Mouse (Mus musculus) forebrain, embryonic 16.5 days (tissue): ENCODE results near the gene Raver2. TPM values are rescaled to one million over a fixed set of nuclear protein-coding genes. Genes with fewer than 3 reads are reported as not detected.

Source experiments
- ATAC-seq: fragments of 200-750 bp; cut with Nextera tagmentation; 2 replicates; pipeline ENCODE4 v1.8.0; 2017; ENCODE audit warnings: mild to moderate bottlenecking, moderate library complexity
- H3K27ac ChIP-seq: fragments of 300-500 bp; sonication (generic); 2 replicates; pipeline ENCODE4 v1.5.1; 2014; ENCODE audit warnings: low read length, control low read depth
- H3K27me3 ChIP-seq: fragments of 300-500 bp; sonication (generic); replicated peaks from 2 replicates; pipeline ENCODE4 v1.6.1; 2014; ENCODE audit warnings: low read length; ENCODE audit not compliant: control insufficient read depth, insufficient read depth
- H3K36me3 ChIP-seq: fragments of 300-500 bp; sonication (generic); 2 replicates; pipeline ENCODE4 v1.6.1; 2014; ENCODE audit not compliant: control insufficient read depth, insufficient read depth
- H3K4me1 ChIP-seq: fragments of 300-500 bp; sonication (generic); replicated peaks from 2 replicates; pipeline ENCODE4 v1.6.1; 2014; ENCODE audit warnings: low read length; ENCODE audit not compliant: control insufficient read depth, insufficient read depth
- H3K4me2 ChIP-seq: fragments of 300-500 bp; sonication (generic); 2 replicates; pipeline ENCODE4 v1.6.1; 2014; ENCODE audit warnings: mild to moderate bottlenecking, low read length, control low read depth
- H3K4me3 ChIP-seq: fragments of 300-500 bp; sonication (generic); replicated peaks from 2 replicates; pipeline ENCODE4 v1.5.1; 2014; ENCODE audit warnings: mild to moderate bottlenecking, low read length, control low read depth
- H3K9ac ChIP-seq: fragments of 300-500 bp; sonication (generic); replicated peaks from 2 replicates; pipeline ENCODE4 v1.6.1; 2014; ENCODE audit warnings: low read depth, low read length, control low read depth
- H3K9me3 ChIP-seq: fragments of 300-500 bp; sonication (generic); 2 replicates; pipeline ENCODE4 v1.6.1; 2016; ENCODE audit warnings: low read length; ENCODE audit not compliant: control insufficient read depth
- WGBS: fragments of 180-500 bp; shearing (Covaris S2); extraction: QIAGEN DNeasy Blood & Tissue Kit; methylation state at CpG from one replicate; pipeline ENCODE4 v1.1.7; 2014; 5-methylcytosine and 5-hydroxymethylcytosine counted together
- polyA plus RNA-seq: library from polyadenylated mRNA; unstranded; fragments of >200 nt; fragmentation: Nextera tagmentation; extraction: Ambion mirVana; gene quantifications from 2 replicates; pipeline ENCODE4 v1.2.1, GENCODE M21; 2015

Raver2 gene
- 4.2 and 4.7 TPM in 2 replicates for polyA plus RNA-seq

GRCm38 (mm10) chr4:101068786-101069153, at the start of gene Raver2:
Gene Raver2, plus strand, starts transcription at chr4:101068983.
- 1% methylated on average over 48 of the region's 54 CpGs for WGBS
- Histone ChIP-seq H3K4me3 (peak within 1 kb of the TSS; percentile 82), H3K9ac (peak within 1 kb of the TSS; percentile 73), H3K9me3 (no peaks in the 10 kb centered on the region), H3K4me1 (peaks cover 6% of the 10 kb centered on the region), H3K4me2 (peak within 1 kb of the TSS; percentile 97), H3K27me3 (0 out of 2 replicates have a peak, but pooled peaks cover 3% of the 10 kb centered on the region), H3K36me3 (no peaks in the 10 kb centered on the region), H3K27ac (no peak within 1 kb of the TSS)
- ATAC-seq = peak; percentile 81

- no peak within 1 kb of the TSS for H3K4me2 ChIP-seq
- peaks cover 6% of the 10 kb centered on the region; the same call in 1 of the 2 replicates for H3K9me3 ChIP-seq
- H3K4me3 ChIP-seq = no peak within 1 kb of the TSS
- H3K36me3 ChIP-seq = no peaks in the 10 kb centered on the region
- H3K27ac ChIP-seq = no peak within 1 kb of the TSS
- H3K27me3 ChIP-seq = no peaks in the 10 kb centered on the region
- no peak for ATAC-seq
- WGBS = 88% methylated on average over 4 of the region's 4 CpGs
- H3K9ac ChIP-seq = no peak within 1 kb of the TSS
- H3K4me1 ChIP-seq = no peaks in the 10 kb centered on the region
These were observed 48.2 kb upstream of the Raver2 start, which contains the start of gene Gm10577 for GRCm38 (mm10) chr4:101020596-101020995. Gene Gm10577, minus strand, starts transcription at chr4:101020696.

DNA sequence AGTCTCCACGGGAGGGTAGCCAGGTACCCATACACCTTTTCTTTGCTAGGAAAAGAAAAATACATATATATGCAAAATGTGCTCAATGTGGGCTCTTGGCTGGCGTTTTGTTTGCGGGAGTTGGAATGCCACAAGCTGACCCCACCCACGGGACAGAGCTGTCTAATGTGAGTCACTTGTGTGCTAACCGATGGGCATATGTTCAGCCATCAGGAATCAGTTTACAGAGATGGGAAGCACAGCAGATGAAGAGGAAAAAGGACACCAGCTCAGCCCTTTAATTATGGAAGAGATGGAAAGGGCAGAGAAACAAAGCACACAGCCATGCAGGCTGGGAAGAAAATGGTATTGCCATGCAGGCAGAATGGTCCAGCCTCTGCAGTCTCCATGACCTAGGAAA, 42.2 kb upstream of the Raver2 start:
- no peak overlapping the region for H3K27ac ChIP-seq
- H3K4me3 ChIP-seq = no peak overlapping the region
- H3K9me3 ChIP-seq = peaks cover 6% of the 10 kb centered on the region; the same call in 1 of the 2 replicates
- no peaks in the 10 kb centered on the region for H3K36me3 ChIP-seq
- H3K4me2 ChIP-seq = no peak overlapping the region
- H3K4me1 ChIP-seq = peaks cover 9% of the 10 kb centered on the region
- H3K27me3 ChIP-seq = no peaks in the 10 kb centered on the region
- 52% methylated on average over 5 of the region's 5 CpGs for WGBS
- ATAC-seq = peak; percentile 71
- no peak overlapping the region for H3K9ac ChIP-seq

GRCm38 (mm10) chr4:101026995-101027394, 41.8 kb upstream of the Raver2 start:
- WGBS = 44% methylated on average over 2 of the region's 2 CpGs
- Histone ChIP-seq H3K4me3 (no peak overlapping the region), H3K27me3 (no peaks in the 10 kb centered on the region), H3K27ac (no peak overlapping the region), H3K36me3 (no peaks in the 10 kb centered on the region), H3K4me1 (peaks cover 9% of the 10 kb centered on the region), H3K9ac (no peak overlapping the region), H3K4me2 (no peak overlapping the region), H3K9me3 (peaks cover 6% of the 10 kb centered on the region; the same call in 1 of the 2 replicates)
- peak; percentile 93 for ATAC-seq

GRCm38 (mm10) chr4:101027852-101028411, 40.9 kb upstream of the Raver2 start:
- WGBS = 93% methylated on average over 9 of the region's 9 CpGs
- H3K4me3 ChIP-seq = no peak overlapping the region
- ATAC-seq = no peak

DNA sequence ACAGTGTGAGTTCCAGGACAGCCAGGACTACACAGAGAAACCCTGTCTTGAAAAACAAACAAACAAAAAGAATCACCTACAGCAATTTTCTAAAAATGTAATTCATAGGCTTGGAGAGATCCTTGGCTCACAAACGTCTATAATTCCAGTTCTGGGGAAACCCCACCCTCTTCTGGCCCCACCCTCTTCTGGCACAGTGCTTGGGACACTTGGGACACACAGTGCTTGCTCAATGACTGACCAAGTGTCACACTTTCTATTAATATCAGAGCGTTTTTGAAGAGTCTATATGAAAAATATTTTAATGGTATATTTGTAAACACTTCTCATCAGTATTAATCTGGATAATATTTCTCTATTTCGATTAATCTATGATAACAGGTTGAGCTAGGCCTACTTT, 35.7 kb upstream of the Raver2 start:
- Histone ChIP-seq H3K4me1 (no peaks in the 10 kb centered on the region), H3K4me2 (no peak overlapping the region), H3K36me3 (no peaks in the 10 kb centered on the region), H3K27ac (no peak overlapping the region), H3K27me3 (no peaks in the 10 kb centered on the region), H3K4me3 (no peak overlapping the region), H3K9me3 (no peaks in the 10 kb centered on the region), H3K9ac (no peak overlapping the region)
- no peak for ATAC-seq
- WGBS = 82% methylated on average over 3 of the region's 3 CpGs

More at GRCm38 (mm10) chr4:101027852-101028411, 40.9 kb upstream of the Raver2 start:
- Histone ChIP-seq H3K4me1 (peaks cover 9% of the 10 kb centered on the region), H3K27me3 (no peaks in the 10 kb centered on the region), H3K9me3 (peaks cover 3% of the 10 kb centered on the region; the same call in 1 of the 2 replicates), H3K4me2 (no peak overlapping the region), H3K36me3 (no peaks in the 10 kb centered on the region), H3K9ac (no peak overlapping the region), H3K27ac (no peak overlapping the region)

GRCm38 (mm10) chr4:101035131-101035530, 33.7 kb upstream of the Raver2 start:
- Histone ChIP-seq H3K9ac (no peak overlapping the region), H3K4me2 (no peak overlapping the region), H3K36me3 (no peaks in the 10 kb centered on the region), H3K9me3 (no peaks in the 10 kb centered on the region), H3K4me1 (no peaks in the 10 kb centered on the region), H3K27ac (no peak overlapping the region), H3K27me3 (no peaks in the 10 kb centered on the region), H3K4me3 (no peak overlapping the region)
- WGBS = 84% methylated on average over 5 of the region's 5 CpGs
- no peak for ATAC-seq

DNA sequence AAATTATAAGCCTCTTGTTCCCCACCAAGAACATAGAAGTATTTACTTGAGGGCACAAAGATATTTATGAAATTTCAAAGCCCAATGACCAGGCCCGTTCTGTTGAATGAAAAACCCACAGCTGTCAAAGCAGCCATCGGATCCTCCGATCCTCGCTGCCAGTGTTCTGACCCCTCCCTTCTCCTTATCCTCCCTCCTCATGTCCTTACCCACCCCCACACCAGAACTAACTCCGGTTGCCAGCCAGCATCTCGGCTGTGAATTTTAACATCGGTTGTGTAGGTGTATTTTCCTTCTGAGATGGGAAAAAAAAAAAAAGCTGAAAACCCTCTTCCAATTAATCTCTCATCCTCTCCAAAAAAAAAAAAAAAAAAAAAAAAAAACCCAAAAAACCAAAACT, 31.6 kb upstream of the Raver2 start:
- Histone ChIP-seq H3K4me2 (no peak overlapping the region), H3K36me3 (no peaks in the 10 kb centered on the region), H3K9me3 (no peaks in the 10 kb centered on the region), H3K4me1 (no peaks in the 10 kb centered on the region), H3K27ac (no peak overlapping the region), H3K9ac (no peak overlapping the region), H3K27me3 (no peaks in the 10 kb centered on the region), H3K4me3 (no peak overlapping the region)
- no peak for ATAC-seq
- WGBS = 66% methylated on average over 7 of the region's 7 CpGs

- H3K4me3 ChIP-seq = no peak overlapping the region
- WGBS = 84% methylated on average over 2 of the region's 2 CpGs
- H3K4me1 ChIP-seq = no peaks in the 10 kb centered on the region
- no peak overlapping the region for H3K9ac ChIP-seq
- no peaks in the 10 kb centered on the region for H3K27me3 ChIP-seq
- H3K36me3 ChIP-seq = no peaks in the 10 kb centered on the region
- H3K9me3 ChIP-seq = no peaks in the 10 kb centered on the region
- H3K4me2 ChIP-seq = no peak overlapping the region
- no peak for ATAC-seq
- H3K27ac ChIP-seq = no peak overlapping the region
These were observed 25.1 kb upstream of the Raver2 start for GRCm38 (mm10) chr4:101043691-101044090.

DNA sequence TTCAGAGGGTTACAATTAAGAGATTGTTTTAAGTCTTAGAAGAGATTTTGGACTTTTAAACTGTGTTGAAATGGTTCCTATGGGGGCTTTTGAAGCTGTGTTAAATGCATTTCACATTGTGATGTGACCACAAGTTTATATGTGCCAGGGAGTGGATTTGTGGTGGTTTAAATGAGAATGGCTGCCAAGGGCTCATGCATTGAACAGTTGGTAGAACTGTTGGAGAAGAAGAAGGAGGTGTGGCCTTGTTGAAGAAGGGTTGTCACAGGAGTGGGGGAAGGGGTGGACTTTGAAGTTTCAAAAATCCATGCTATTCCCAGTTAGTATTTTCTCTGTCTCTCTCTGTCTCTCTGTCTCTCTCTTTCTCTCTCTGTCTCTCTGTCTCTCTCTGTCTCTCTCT, 24.6 kb upstream of the Raver2 start:
- Histone ChIP-seq H3K4me3 (no peak overlapping the region), H3K27ac (no peak overlapping the region), H3K9ac (no peak overlapping the region), H3K9me3 (no peaks in the 10 kb centered on the region), H3K36me3 (no peaks in the 10 kb centered on the region), H3K27me3 (no peaks in the 10 kb centered on the region), H3K4me1 (no peaks in the 10 kb centered on the region), H3K4me2 (no peak overlapping the region)
- no peak for ATAC-seq
